Mouse (Mus musculus): ENCODE results near the gene Gm12248. TPM values are rescaled to one million over a fixed set of nuclear protein-coding genes. Genes with fewer than 3 reads are reported as not detected.
A peak's percentile ranks its signal among the peaks of the same experiment; 100 is the strongest.
"Not testable (repeated sequence)": the region's sequence is repeated elsewhere in the genome, so short reads cannot be mapped to it uniquely, and the experiment has no call there.

Gene Gm12248
- total and polyA plus RNA-seq, 2 experiments = 1.7 TPM; not detected in 1

- no peaks in the 10 kb centered on the region for H3K79me2 ChIP-seq (ENCODE audit: control insufficient read depth, insufficient read depth, low read length)
- DNase-seq (ENCODE audit: extremely low read depth, low read depth, low spot score) = no peak
- WGBS = 62% methylated on average over 3 of the region's 3 CpGs
- H3K4me1 ChIP-seq (ENCODE audit: control insufficient read depth, insufficient read depth, low read length) = no peaks in the 10 kb centered on the region
- H3K27ac ChIP-seq (replicated peaks; ENCODE audit: insufficient read depth, low read depth, low read length) = no peak overlapping the region
- H3K4me3 ChIP-seq (ENCODE audit: insufficient read depth, low read depth, low read length) = no peak overlapping the region
- no peak overlapping the region for H3K9ac ChIP-seq (ENCODE audit: low read depth, low read length)
- no peak for TF ChIP-seq POLR2A (IDR thresholded peaks at IDR 0.05; ENCODE audit: extremely low read depth, insufficient read depth, low read length)
- TF ChIP-seq CTCF (IDR thresholded peaks at IDR 0.05; ENCODE audit: low read depth, low read length) = no peak
- no peaks in the 10 kb centered on the region for H3K27me3 ChIP-seq (ENCODE audit: control insufficient read depth, insufficient read depth, low read length)
- H3K36me3 ChIP-seq (ENCODE audit: control insufficient read depth, insufficient read depth, low read length) = no peaks in the 10 kb centered on the region
Measured at GRCm38 (mm10) chr11:58072978-58073377, 20.0 kb downstream of the Gm12248 start.

GRCm38 (mm10) chr11:58065025-58065424 is 27.9 kb downstream of the Gm12248 start:
- H3K27ac ChIP-seq (replicated peaks; ENCODE audit: insufficient read depth, low read depth, low read length) = no peak overlapping the region
- peaks cover 2% of the 10 kb centered on the region for H3K36me3 ChIP-seq (ENCODE audit: control insufficient read depth, insufficient read depth, low read length)
- no peak overlapping the region for H3K9ac ChIP-seq (ENCODE audit: low read depth, low read length)
- no peaks in the 10 kb centered on the region for H3K79me2 ChIP-seq (ENCODE audit: control insufficient read depth, insufficient read depth, low read length)
- H3K27me3 ChIP-seq (ENCODE audit: control insufficient read depth, insufficient read depth, low read length) = no peaks in the 10 kb centered on the region
- DNase-seq (ENCODE audit: extremely low read depth, low read depth, low spot score) = no peak
- WGBS = 87% methylated on average over 4 of the region's 4 CpGs
- no peak overlapping the region for H3K4me3 ChIP-seq (ENCODE audit: insufficient read depth, low read depth, low read length)
- TF ChIP-seq CTCF (IDR thresholded peaks at IDR 0.05; ENCODE audit: low read depth, low read length) = no peak
- TF ChIP-seq POLR2A (IDR thresholded peaks at IDR 0.05; ENCODE audit: extremely low read depth, insufficient read depth, low read length) = no peak
- H3K4me1 ChIP-seq (ENCODE audit: control insufficient read depth, insufficient read depth, low read length) = no peaks in the 10 kb centered on the region; the same call in 1 of the 2 replicates

DNA sequence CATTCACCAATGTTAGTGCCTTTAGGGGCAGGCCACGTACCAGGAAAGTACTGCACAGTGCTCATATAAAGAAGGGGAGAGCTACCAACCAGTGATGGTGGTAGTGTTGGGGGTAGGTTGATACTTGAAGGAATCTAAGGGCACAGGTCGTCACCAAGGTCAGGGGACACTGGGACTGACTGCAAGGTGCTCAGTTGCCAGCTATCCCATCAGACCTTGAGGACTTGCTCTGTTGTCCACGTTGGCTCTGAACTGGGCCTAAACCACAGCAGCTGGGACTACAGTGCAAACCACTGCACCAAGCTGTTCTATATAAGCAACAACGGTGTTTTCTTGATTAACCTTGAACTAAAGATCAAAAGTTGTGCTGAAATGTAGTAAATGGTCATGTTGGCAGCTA is 30.3 kb downstream of the Gm12248 start:
- no peak for TF ChIP-seq POLR2A (IDR thresholded peaks at IDR 0.05; ENCODE audit: extremely low read depth, insufficient read depth, low read length)
- TF ChIP-seq CTCF (IDR thresholded peaks at IDR 0.05; ENCODE audit: low read depth, low read length) = no peak
- Histone ChIP-seq H3K4me1 (ENCODE audit: control insufficient read depth, insufficient read depth, low read length) (no peaks in the 10 kb centered on the region; the same call in 1 of the 2 replicates), H3K79me2 (ENCODE audit: control insufficient read depth, insufficient read depth, low read length) (no peaks in the 10 kb centered on the region), H3K27me3 (ENCODE audit: control insufficient read depth, insufficient read depth, low read length) (no peaks in the 10 kb centered on the region), H3K27ac (replicated peaks; ENCODE audit: insufficient read depth, low read depth, low read length) (no peak overlapping the region), H3K4me3 (ENCODE audit: insufficient read depth, low read depth, low read length) (no peak overlapping the region), H3K9ac (ENCODE audit: low read depth, low read length) (no peak overlapping the region), H3K36me3 (ENCODE audit: control insufficient read depth, insufficient read depth, low read length) (peaks cover 13% of the 10 kb centered on the region)
- 78% methylated on average over 4 of the region's 4 CpGs for WGBS
- no peak for DNase-seq (ENCODE audit: extremely low read depth, low read depth, low spot score)

DNA sequence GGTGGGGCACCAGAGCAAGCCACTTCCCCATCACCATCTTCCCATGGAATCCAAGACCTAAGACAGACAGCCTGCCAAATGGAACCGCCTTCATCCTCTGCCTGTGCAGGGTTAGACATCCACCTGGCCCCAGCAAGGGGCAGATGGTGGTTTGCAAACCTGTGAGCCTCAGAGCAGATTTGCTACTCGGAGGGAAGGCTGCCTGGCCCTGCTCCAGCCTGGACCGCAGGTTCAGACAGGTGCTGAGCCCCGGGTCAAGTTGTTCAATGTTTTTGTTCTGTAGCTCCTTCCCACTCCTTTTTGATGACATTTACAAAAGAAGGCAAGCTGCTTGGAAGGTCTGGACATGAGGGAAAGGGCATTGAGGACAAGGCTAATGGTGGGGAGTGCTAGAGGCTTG is 31.7 kb downstream of the Gm12248 start:
- not testable (repeated sequence) for H3K4me1 ChIP-seq (ENCODE audit: control insufficient read depth, insufficient read depth, low read length); H3K27me3 ChIP-seq (ENCODE audit: control insufficient read depth, insufficient read depth, low read length); H3K4me3 ChIP-seq (ENCODE audit: insufficient read depth, low read depth, low read length); H3K9ac ChIP-seq (ENCODE audit: low read depth, low read length); H3K27ac ChIP-seq (replicated peaks; ENCODE audit: insufficient read depth, low read depth, low read length); H3K79me2 ChIP-seq (ENCODE audit: control insufficient read depth, insufficient read depth, low read length); DNase-seq (ENCODE audit: extremely low read depth, low read depth, low spot score)
- peaks cover 25% of the 10 kb centered on the region for H3K36me3 ChIP-seq (ENCODE audit: control insufficient read depth, insufficient read depth, low read length)
- 77% methylated on average over 4 of the region's 4 CpGs for WGBS

DNA sequence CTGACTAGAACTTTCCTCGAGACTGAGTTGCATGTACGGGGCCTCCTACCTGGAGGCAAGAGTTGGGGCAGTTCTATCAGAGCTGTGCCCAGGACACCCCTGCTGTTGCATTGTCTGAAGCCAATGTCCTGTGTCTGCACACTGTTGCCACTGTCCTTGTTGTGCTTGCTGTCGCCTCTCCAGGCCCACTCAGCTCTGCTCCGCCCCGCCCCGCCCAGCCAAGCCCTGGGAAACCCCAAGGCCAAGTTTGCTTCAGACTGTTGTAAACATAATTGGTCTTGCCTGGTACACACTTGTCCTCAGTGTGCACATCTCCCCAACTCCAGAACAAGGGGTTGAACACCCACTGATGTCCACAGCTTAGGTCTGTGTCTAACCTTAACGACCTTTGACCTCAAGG is 33.2 kb downstream of the Gm12248 start:
- 95% methylated on average over 7 of the region's 7 CpGs for WGBS
- H3K4me3 ChIP-seq (ENCODE audit: insufficient read depth, low read depth, low read length); H3K27ac ChIP-seq (replicated peaks; ENCODE audit: insufficient read depth, low read depth, low read length); H3K27me3 ChIP-seq (ENCODE audit: control insufficient read depth, insufficient read depth, low read length); H3K4me1 ChIP-seq (ENCODE audit: control insufficient read depth, insufficient read depth, low read length); DNase-seq (ENCODE audit: extremely low read depth, low read depth, low spot score); H3K9ac ChIP-seq (ENCODE audit: low read depth, low read length); H3K79me2 ChIP-seq (ENCODE audit: control insufficient read depth, insufficient read depth, low read length): not testable (repeated sequence)
- H3K36me3 ChIP-seq (ENCODE audit: control insufficient read depth, insufficient read depth, low read length) = peaks cover 38% of the 10 kb centered on the region

- DNase-seq (ENCODE audit: extremely low read depth, low read depth, low spot score) = no peak
- H3K27me3 ChIP-seq (ENCODE audit: control insufficient read depth, insufficient read depth, low read length) = no peaks in the 10 kb centered on the region
- no peaks in the 10 kb centered on the region for H3K79me2 ChIP-seq (ENCODE audit: control insufficient read depth, insufficient read depth, low read length)
- H3K27ac ChIP-seq (replicated peaks; ENCODE audit: insufficient read depth, low read depth, low read length) = no peak overlapping the region
- TF ChIP-seq POLR2A (IDR thresholded peaks at IDR 0.05; ENCODE audit: extremely low read depth, insufficient read depth, low read length) (no peak), CTCF (IDR thresholded peaks at IDR 0.05; ENCODE audit: low read depth, low read length) (peak; percentile 69)
- no peaks in the 10 kb centered on the region for H3K4me1 ChIP-seq (ENCODE audit: control insufficient read depth, insufficient read depth, low read length)
- H3K9ac ChIP-seq (ENCODE audit: low read depth, low read length) = no peak overlapping the region
- 41% methylated on average over 6 of the region's 6 CpGs for WGBS
- H3K36me3 ChIP-seq (ENCODE audit: control insufficient read depth, insufficient read depth, low read length) = peaks cover 55% of the 10 kb centered on the region
- no peak overlapping the region for H3K4me3 ChIP-seq (ENCODE audit: insufficient read depth, low read depth, low read length)
Measured at GRCm38 (mm10) chr11:58057455-58057854, 35.5 kb downstream of the Gm12248 start.
